In the genomic region with DNA sequence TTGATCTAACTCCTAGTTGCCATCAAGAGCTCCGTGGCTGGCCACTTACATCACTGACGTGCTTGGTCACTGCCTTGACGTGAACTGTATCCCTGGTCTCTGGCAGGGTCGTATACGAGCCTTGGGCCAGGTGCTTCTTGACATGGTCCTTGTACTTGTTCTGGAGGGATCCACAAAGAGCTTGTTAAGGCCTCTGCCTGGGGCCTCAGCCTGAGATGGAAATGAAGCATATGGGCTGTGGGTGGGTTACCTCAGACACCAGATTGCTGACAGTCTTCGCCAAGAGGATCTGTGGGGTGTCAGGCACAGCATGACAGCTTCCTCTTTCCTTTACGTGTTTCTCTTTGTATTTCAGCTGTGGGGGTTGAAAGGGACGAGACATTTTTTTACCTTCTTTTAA, we compare ENCODE assay signal across 10 mouse cellular contexts.
DNase-seq lines count a peak whose midpoint lies in the region; ATAC-seq and TF ChIP-seq lines count a peak whose summit lies in the region.
"Had no signal": no experiment of that assay in that cellular context is flagged by ENCODE, and none has a peak within 500 bp of the region (broad histone marks: within the 10 kb centered on the region; RNA-seq: fewer than 3 reads in every experiment).

No protein-coding gene starts in this region.

- peak; percentile 44; the same call in 1 of the 2 replicates for ATAC-seq in neutrophil, adult 5-6 weeks (ENCODE audit: extremely low read depth, insufficient number of reproducible peaks, low FRiP score, poor library complexity, severe bottlenecking)

- no peaks in the 10 kb centered on the region for H3K36me3 ChIP-seq in kidney, adult 2 months (ENCODE audit: control insufficient read depth, insufficient read depth, low read length)

- no peak for TF ChIP-seq POLR2A in kidney, adult 2 months (IDR thresholded peaks at IDR 0.05; ENCODE audit: low read depth, low read length)

- DNase-seq in CD4-positive helper T cell, adult 2 months (ENCODE audit: low read depth, low spot score) = peak; percentile 18
- DNase-seq in cerebellum, adult 11 months = peak; percentile 88
- DNase-seq in layer of hippocampus, adult 18-20 months (ENCODE audit: low spot score in 2 of 2) = peak; percentile 83 to 92
- no peak for DNase-seq in urinary bladder, postnatal 4 days (ENCODE audit: low spot score in 2 of 2)
- no peak for DNase-seq in testis, postnatal 14 days (ENCODE audit: low spot score)
- DNase-seq in kidney, adult 2 months = no peak
- no peak for DNase-seq in yolk sac, embryonic 10.5 days (ENCODE audit: low spot score)

- no peaks in the 10 kb centered on the region for H3K4me1 ChIP-seq in kidney, adult 2 months (ENCODE audit: control insufficient read depth, insufficient read depth, low read length)

- no peaks in the 10 kb centered on the region for H3K27me3 ChIP-seq in kidney, adult 2 months (replicated peaks; ENCODE audit: control insufficient read depth, insufficient read depth, low read length)

- 74% methylated on average over 8 of the region's 8 CpGs for WGBS in kidney, adult 2 months

- H3K4me3 ChIP-seq in kidney, adult 2 months (ENCODE audit: insufficient read depth, low read depth, low read length) = no peak overlapping the region
- H3K4me3 ChIP-seq: erythroblast, embryonic 14.5 days had no signal

- no peak for TF ChIP-seq CTCF in kidney, adult 2 months (conservative IDR thresholded peaks at IDR 0.05; ENCODE audit: insufficient read depth, insufficient read length, low read depth, low read length)

- no peak overlapping the region for H3K27ac ChIP-seq in kidney, adult 2 months (ENCODE audit: insufficient read depth, low read depth, low read length)
- H3K27ac ChIP-seq: kidney, postnatal 0 days had no signal

Comparison
In these comparisons a context has a peak if more than half of its experiments do, and no peak if none do; other contexts are left out.
1. DNase-seq: peak in CD4-positive helper T cell, adult 2 months (single experiment), cerebellum, adult 11 months (single experiment) and layer of hippocampus, adult 18-20 months (2 of 2); none in urinary bladder, postnatal 4 days (0 of 2), testis, postnatal 14 days (single experiment), kidney, adult 2 months (single experiment) and yolk sac, embryonic 10.5 days (single experiment).